Mouse (Mus musculus): ENCODE results near the gene Cnksr2. TPM values are rescaled to one million over a fixed set of nuclear protein-coding genes. Genes with fewer than 3 reads are reported as not detected.

The Cnksr2 gene
- 90.6 TPM in 1 of 2 replicates, not detected in the other for polyA plus RNA-seq (2012; ENCODE audit: insufficient read depth, insufficient read length, low replicate concordance, missing spikeins)

- 45% methylated on average over 95 of the region's 99 CpGs for WGBS
- H3K27ac ChIP-seq (ENCODE audit: insufficient read depth, low read depth, low read length), result peak within 1 kb of the TSS; percentile 95
- no peak for TF ChIP-seq CTCF (IDR thresholded peaks at IDR 0.05; ENCODE audit: insufficient read depth, low read depth, low read length)
- TF ChIP-seq POLR2A (IDR thresholded peaks at IDR 0.05; ENCODE audit: insufficient read depth, low read depth, low read length), result peak; percentile 41; the same call in 1 of the 2 replicates
- peak within 1 kb of the TSS; percentile 81 for H3K4me3 ChIP-seq (ENCODE audit: insufficient read depth, low read depth, low read length)
- no peaks in the 10 kb centered on the region for H3K4me1 ChIP-seq (ENCODE audit: control insufficient read depth, insufficient read depth, low read length)
These were observed at the start of gene Cnksr2 for GRCm38 (mm10) chrX:158043057-158043843. Cnksr2 (minus strand) TSS chrX:158043294.

DNA sequence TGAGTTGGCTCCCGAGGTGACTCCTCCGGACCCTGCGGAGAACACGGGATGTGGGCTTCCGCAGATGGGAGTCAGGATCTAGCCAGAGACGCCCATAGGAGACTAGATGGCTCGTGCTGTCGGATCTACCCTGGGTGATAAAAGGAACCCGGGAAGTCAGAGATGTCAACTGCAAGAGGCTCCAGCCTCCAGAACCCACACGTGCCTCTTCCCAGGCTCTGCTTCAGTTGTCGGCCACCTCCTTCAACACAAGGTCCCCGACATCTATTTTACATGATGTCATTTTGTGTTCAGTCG lies 698 bp upstream of the Cnksr2 start:
- 26% methylated on average over 13 of the region's 13 CpGs for WGBS
- Histone ChIP-seq H3K4me1 (ENCODE audit: control insufficient read depth, insufficient read depth, low read length) (no peaks in the 10 kb centered on the region), H3K27ac (ENCODE audit: insufficient read depth, low read depth, low read length) (peak overlapping the region; percentile 67), H3K4me3 (ENCODE audit: insufficient read depth, low read depth, low read length) (peak overlapping the region; percentile 81)
- TF ChIP-seq CTCF (IDR thresholded peaks at IDR 0.05; ENCODE audit: insufficient read depth, low read depth, low read length), result no peak
- no peak for TF ChIP-seq POLR2A (IDR thresholded peaks at IDR 0.05; ENCODE audit: insufficient read depth, low read depth, low read length)

- H3K4me1 ChIP-seq (ENCODE audit: control insufficient read depth, insufficient read depth, low read length), result no peaks in the 10 kb centered on the region
- 13% methylated on average over 62 of the region's 62 CpGs for WGBS
- no peak for TF ChIP-seq CTCF (IDR thresholded peaks at IDR 0.05; ENCODE audit: insufficient read depth, low read depth, low read length)
- TF ChIP-seq POLR2A (IDR thresholded peaks at IDR 0.05; ENCODE audit: insufficient read depth, low read depth, low read length), result no peak
- peak overlapping the region; percentile 95 for H3K27ac ChIP-seq (ENCODE audit: insufficient read depth, low read depth, low read length)
- peak overlapping the region; percentile 81 for H3K4me3 ChIP-seq (ENCODE audit: insufficient read depth, low read depth, low read length)
These were observed 638 bp downstream of the Cnksr2 start for GRCm38 (mm10) chrX:158042255-158043056.

DNA sequence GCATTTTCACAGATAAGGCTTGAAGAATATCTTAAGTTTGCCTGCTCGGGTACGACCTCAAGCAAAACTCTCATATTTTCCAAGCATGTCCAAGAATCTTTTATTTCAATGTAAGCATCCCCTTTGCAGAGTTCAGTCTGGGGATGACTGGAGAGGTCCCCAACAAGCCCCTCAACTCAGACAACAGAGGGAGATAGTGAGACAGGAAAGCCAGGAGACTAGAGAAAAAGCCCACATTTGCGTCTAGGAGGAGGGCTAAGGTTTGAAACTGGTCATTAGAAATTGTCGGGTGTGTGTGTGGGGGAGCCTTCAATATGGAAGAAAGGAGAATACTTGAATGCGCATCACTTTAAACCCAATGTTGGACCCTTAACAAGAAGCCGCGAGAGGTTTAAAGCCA lies 1.4 kb downstream of the Cnksr2 start:
- Histone ChIP-seq H3K4me3 (ENCODE audit: insufficient read depth, low read depth, low read length) (peak overlapping the region; percentile 81), H3K4me1 (ENCODE audit: control insufficient read depth, insufficient read depth, low read length) (no peaks in the 10 kb centered on the region), H3K27ac (ENCODE audit: insufficient read depth, low read depth, low read length) (peak overlapping the region; percentile 95)
- 29% methylated on average over 7 of the region's 7 CpGs for WGBS
- no peak for TF ChIP-seq CTCF (IDR thresholded peaks at IDR 0.05; ENCODE audit: insufficient read depth, low read depth, low read length)
- TF ChIP-seq POLR2A (IDR thresholded peaks at IDR 0.05; ENCODE audit: insufficient read depth, low read depth, low read length), result no peak

GRCm38 (mm10) chrX:157951698-157952097 lies 91.4 kb downstream of the Cnksr2 start:
- Histone ChIP-seq H3K4me1 (ENCODE audit: control insufficient read depth, insufficient read depth, low read length) (no peaks in the 10 kb centered on the region), H3K27ac (ENCODE audit: insufficient read depth, low read depth, low read length) (no peak overlapping the region), H3K4me3 (ENCODE audit: insufficient read depth, low read depth, low read length) (no peak overlapping the region)
- no peak for TF ChIP-seq CTCF (IDR thresholded peaks at IDR 0.05; ENCODE audit: insufficient read depth, low read depth, low read length)
- no peak for TF ChIP-seq POLR2A (IDR thresholded peaks at IDR 0.05; ENCODE audit: insufficient read depth, low read depth, low read length)

GRCm38 (mm10) chrX:157949256-157949655 lies 93.8 kb downstream of the Cnksr2 start:
- Histone ChIP-seq H3K4me3 (ENCODE audit: insufficient read depth, low read depth, low read length) (no peak overlapping the region), H3K27ac (ENCODE audit: insufficient read depth, low read depth, low read length) (no peak overlapping the region), H3K4me1 (ENCODE audit: control insufficient read depth, insufficient read depth, low read length) (no peaks in the 10 kb centered on the region)
- TF ChIP-seq POLR2A (IDR thresholded peaks at IDR 0.05; ENCODE audit: insufficient read depth, low read depth, low read length) (no peak), CTCF (IDR thresholded peaks at IDR 0.05; ENCODE audit: insufficient read depth, low read depth, low read length) (no peak)
- 65% methylated on average over 1 of the region's 1 CpGs for WGBS

- WGBS, result 80% methylated on average over 5 of the region's 5 CpGs
- Histone ChIP-seq H3K27ac (ENCODE audit: insufficient read depth, low read depth, low read length) (no peak overlapping the region), H3K4me1 (ENCODE audit: control insufficient read depth, insufficient read depth, low read length) (no peaks in the 10 kb centered on the region), H3K4me3 (ENCODE audit: insufficient read depth, low read depth, low read length) (no peak overlapping the region)
- TF ChIP-seq POLR2A (IDR thresholded peaks at IDR 0.05; ENCODE audit: insufficient read depth, low read depth, low read length), result no peak
- TF ChIP-seq CTCF (IDR thresholded peaks at IDR 0.05; ENCODE audit: insufficient read depth, low read depth, low read length), result no peak
These were observed 98.0 kb downstream of the Cnksr2 start for GRCm38 (mm10) chrX:157945121-157945520.

DNA sequence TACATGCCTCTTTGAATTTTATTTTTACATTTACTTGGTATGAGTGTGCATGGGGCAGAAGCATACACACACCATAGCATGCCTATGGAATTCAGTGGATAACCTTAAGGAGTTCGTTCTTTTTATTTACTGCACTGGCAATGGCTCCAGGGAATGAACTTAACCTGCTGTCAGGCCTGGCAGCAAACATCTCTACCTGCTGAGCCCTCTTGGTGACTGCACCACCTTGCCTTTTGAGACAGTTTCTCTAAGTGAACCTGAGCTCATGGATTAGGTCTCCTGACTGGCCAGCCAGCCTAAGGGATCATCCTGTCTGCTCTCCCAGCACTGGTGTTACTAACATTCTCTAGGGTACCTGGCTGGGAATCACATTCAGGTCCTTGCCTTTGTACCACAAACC lies 106.5 kb downstream of the Cnksr2 start:
- WGBS, result 82% methylated on average over 1 of the region's 1 CpGs
- no peak overlapping the region for H3K4me3 ChIP-seq (ENCODE audit: insufficient read depth, low read depth, low read length)
- H3K27ac ChIP-seq (ENCODE audit: insufficient read depth, low read depth, low read length), result no peak overlapping the region
- H3K4me1 ChIP-seq (ENCODE audit: control insufficient read depth, insufficient read depth, low read length), result no peaks in the 10 kb centered on the region
- TF ChIP-seq POLR2A (IDR thresholded peaks at IDR 0.05; ENCODE audit: insufficient read depth, low read depth, low read length), result no peak
- no peak for TF ChIP-seq CTCF (IDR thresholded peaks at IDR 0.05; ENCODE audit: insufficient read depth, low read depth, low read length)

DNA sequence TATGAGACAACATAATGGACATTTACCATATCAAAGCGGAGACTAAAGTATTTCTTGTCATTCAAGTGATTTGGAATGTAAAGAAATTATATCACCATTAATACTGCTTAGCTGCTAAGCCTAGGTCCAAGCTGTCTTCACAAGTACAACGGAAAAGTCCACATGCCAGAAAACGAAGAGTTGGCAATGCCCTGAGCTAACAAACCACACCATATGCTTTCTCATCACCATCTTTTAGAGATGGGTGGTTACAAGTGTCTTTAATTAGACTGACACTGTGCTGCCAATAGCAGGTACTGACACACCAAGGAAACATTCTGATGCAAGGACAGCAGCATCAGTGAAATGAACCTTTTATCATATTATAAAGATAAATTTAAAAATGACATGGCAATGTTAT lies 123.0 kb downstream of the Cnksr2 start:
- no peaks in the 10 kb centered on the region for H3K4me1 ChIP-seq (ENCODE audit: control insufficient read depth, insufficient read depth, low read length)
- H3K4me3 ChIP-seq (ENCODE audit: insufficient read depth, low read depth, low read length), result no peak overlapping the region
- TF ChIP-seq POLR2A (IDR thresholded peaks at IDR 0.05; ENCODE audit: insufficient read depth, low read depth, low read length), result no peak
- no peak for TF ChIP-seq CTCF (IDR thresholded peaks at IDR 0.05; ENCODE audit: insufficient read depth, low read depth, low read length)
- H3K27ac ChIP-seq (ENCODE audit: insufficient read depth, low read depth, low read length), result no peak overlapping the region
- 79% methylated on average over 3 of the region's 3 CpGs for WGBS

Measured in olfactory bulb, adult 2 months (tissue).